Mouse (Mus musculus) liver, embryonic 16.5 days (tissue): ENCODE measurements at regions not wholly inside any gene's neighbourhood (a gene's known extent, or its start where the extent isn't known, plus 50 kb on each side); places are given as distances from the start of the nearest gene placed in this dataset.

ENCODE experiments used
- ATAC-seq: fragments of 200-750 bp; cut with Nextera tagmentation; 2 replicates; pipeline ENCODE4 v1.8.0; 2017; ENCODE audit warnings: low read depth, mild to moderate bottlenecking, moderate number of reproducible peaks, moderate library complexity
- H3K27ac ChIP-seq: fragments of 300-500 bp; sonication (generic); 2 replicates; pipeline ENCODE4 v1.5.1; 2014; ENCODE audit warnings: mild to moderate bottlenecking, low read length
- H3K27me3 ChIP-seq: fragments of 300-500 bp; sonication (generic); 2 replicates; pipeline ENCODE4 v1.6.1; 2014; ENCODE audit warnings: low read depth, low read length, mixed read lengths; ENCODE audit not compliant: control insufficient read depth, insufficient read depth
- H3K36me3 ChIP-seq: fragments of 300-500 bp; sonication (generic); 2 replicates; pipeline ENCODE4 v1.6.1; 2014; ENCODE audit warnings: mild to moderate bottlenecking; ENCODE audit not compliant: control insufficient read depth, insufficient read depth
- H3K4me1 ChIP-seq: fragments of 300-500 bp; sonication (generic); 2 replicates; pipeline ENCODE4 v1.6.1; 2014; ENCODE audit warnings: low read depth, low read length, mixed read lengths; ENCODE audit not compliant: control insufficient read depth
- H3K4me2 ChIP-seq: fragments of 300-500 bp; sonication (generic); 2 replicates; pipeline ENCODE4 v1.6.1; 2014; ENCODE audit warnings: low read depth, low read length, mixed read lengths
- H3K4me3 ChIP-seq: fragments of 300-500 bp; sonication (generic); 2 replicates; pipeline ENCODE4 v1.5.1; 2014; ENCODE audit warnings: low read depth, mild to moderate bottlenecking, low read length
- H3K9ac ChIP-seq: fragments of 300-500 bp; sonication (generic); 2 replicates; pipeline ENCODE4 v1.6.1; 2014; ENCODE audit warnings: low read depth, low read length
- H3K9me3 ChIP-seq: fragments of 300-500 bp; sonication (generic); replicated peaks from 2 replicates; pipeline ENCODE4 v1.6.1; 2016; ENCODE audit warnings: low read length; ENCODE audit not compliant: control insufficient read depth
- WGBS: fragments of 180-500 bp; shearing (Covaris S2); extraction: QIAGEN DNeasy Blood & Tissue Kit; methylation state at CpG from one replicate; pipeline ENCODE4 v1.1.7; 2014; ENCODE audit not compliant: insufficient replicate concordance; 5-methylcytosine and 5-hydroxymethylcytosine counted together

GRCm38 (mm10) chr16:86945531-86946144 is 408.3 kb upstream of the N6amt1 start:
- H3K4me2 ChIP-seq: no peak overlapping the region
- no peaks in the 10 kb centered on the region for H3K27me3 ChIP-seq
- H3K9me3 ChIP-seq: no peaks in the 10 kb centered on the region; the same call in 1 of the 2 replicates
- H3K36me3 ChIP-seq: no peaks in the 10 kb centered on the region
- WGBS: 57% methylated on average over 6 of the region's 6 CpGs
- H3K4me3 ChIP-seq: no peak overlapping the region
- no peak overlapping the region for H3K27ac ChIP-seq
- no peaks in the 10 kb centered on the region for H3K4me1 ChIP-seq
- no peak overlapping the region for H3K9ac ChIP-seq
- peak; percentile 30 for ATAC-seq

GRCm38 (mm10) chr16:86945058-86945457 is 408.9 kb upstream of the N6amt1 start:
- no peak for ATAC-seq
- H3K9me3 ChIP-seq: no peaks in the 10 kb centered on the region
- no peak overlapping the region for H3K9ac ChIP-seq
- H3K27ac ChIP-seq: no peak overlapping the region
- H3K36me3 ChIP-seq: no peaks in the 10 kb centered on the region
- H3K4me3 ChIP-seq: no peak overlapping the region
- H3K27me3 ChIP-seq: no peaks in the 10 kb centered on the region
- H3K4me1 ChIP-seq: no peaks in the 10 kb centered on the region
- H3K4me2 ChIP-seq: no peak overlapping the region

GRCm38 (mm10) chr16:86934989-86935388 is 419.0 kb upstream of the N6amt1 start:
- H3K27ac ChIP-seq: no peak overlapping the region
- H3K4me2 ChIP-seq: no peak overlapping the region
- H3K9me3 ChIP-seq: no peaks in the 10 kb centered on the region
- no peaks in the 10 kb centered on the region for H3K36me3 ChIP-seq
- H3K9ac ChIP-seq: no peak overlapping the region
- WGBS: 39% methylated on average over 2 of the region's 2 CpGs
- no peaks in the 10 kb centered on the region for H3K27me3 ChIP-seq
- H3K4me3 ChIP-seq: no peak overlapping the region
- ATAC-seq: no peak
- H3K4me1 ChIP-seq: no peaks in the 10 kb centered on the region

GRCm38 (mm10) chr16:86932765-86933164 is 421.2 kb upstream of the N6amt1 start:
- Histone ChIP-seq H3K27ac (no peak overlapping the region), H3K36me3 (no peaks in the 10 kb centered on the region), H3K4me3 (no peak overlapping the region), H3K27me3 (no peaks in the 10 kb centered on the region), H3K9ac (no peak overlapping the region), H3K9me3 (no peaks in the 10 kb centered on the region), H3K4me2 (no peak overlapping the region), H3K4me1 (no peaks in the 10 kb centered on the region)
- no peak for ATAC-seq
- 59% methylated on average over 3 of the region's 3 CpGs for WGBS

GRCm38 (mm10) chr16:86897967-86898710 is 455.8 kb upstream of the N6amt1 start:
- no peaks in the 10 kb centered on the region for H3K36me3 ChIP-seq
- H3K27ac ChIP-seq: no peak overlapping the region
- ATAC-seq: no peak
- no peaks in the 10 kb centered on the region for H3K9me3 ChIP-seq
- no peak overlapping the region for H3K9ac ChIP-seq
- H3K4me1 ChIP-seq: no peaks in the 10 kb centered on the region
- no peaks in the 10 kb centered on the region for H3K27me3 ChIP-seq
- WGBS: 46% methylated on average over 2 of the region's 2 CpGs
- H3K4me3 ChIP-seq: no peak overlapping the region
- no peak overlapping the region for H3K4me2 ChIP-seq

GRCm38 (mm10) chr16:86894982-86895381 is 459.0 kb upstream of the N6amt1 start:
- 66% methylated on average over 3 of the region's 3 CpGs for WGBS
- Histone ChIP-seq H3K9me3 (no peaks in the 10 kb centered on the region), H3K36me3 (no peaks in the 10 kb centered on the region), H3K27ac (no peak overlapping the region), H3K9ac (no peak overlapping the region), H3K27me3 (no peaks in the 10 kb centered on the region), H3K4me2 (no peak overlapping the region), H3K4me3 (no peak overlapping the region), H3K4me1 (no peaks in the 10 kb centered on the region)
- no peak for ATAC-seq

- Histone ChIP-seq H3K4me1 (no peaks in the 10 kb centered on the region), H3K4me2 (no peak overlapping the region), H3K27me3 (no peaks in the 10 kb centered on the region), H3K9ac (no peak overlapping the region), H3K9me3 (no peaks in the 10 kb centered on the region), H3K36me3 (no peaks in the 10 kb centered on the region), H3K4me3 (no peak overlapping the region), H3K27ac (no peak overlapping the region)
- WGBS: 53% methylated on average over 5 of the region's 5 CpGs
- ATAC-seq: no peak
Measured at GRCm38 (mm10) chr16:86894333-86894732, 459.7 kb upstream of the N6amt1 start.

GRCm38 (mm10) chr16:86888421-86888820 is 465.6 kb upstream of the N6amt1 start:
- no peak for ATAC-seq

GRCm38 (mm10) chr16:86887605-86888004 is 466.4 kb upstream of the N6amt1 start:
- Histone ChIP-seq H3K9ac (no peak overlapping the region), H3K4me2 (no peak overlapping the region), H3K9me3 (no peaks in the 10 kb centered on the region; the same call in 1 of the 2 replicates), H3K27ac (no peak overlapping the region), H3K4me1 (no peaks in the 10 kb centered on the region), H3K36me3 (no peaks in the 10 kb centered on the region), H3K27me3 (no peaks in the 10 kb centered on the region), H3K4me3 (no peak overlapping the region)
- ATAC-seq: no peak
- WGBS: 60% methylated on average over 4 of the region's 4 CpGs

More at GRCm38 (mm10) chr16:86888421-86888820, 465.6 kb upstream of the N6amt1 start:
- Histone ChIP-seq H3K9me3 (no peaks in the 10 kb centered on the region; the same call in 1 of the 2 replicates), H3K36me3 (no peaks in the 10 kb centered on the region), H3K4me1 (no peaks in the 10 kb centered on the region), H3K4me2 (no peak overlapping the region), H3K4me3 (no peak overlapping the region), H3K27ac (no peak overlapping the region), H3K9ac (no peak overlapping the region), H3K27me3 (no peaks in the 10 kb centered on the region)
- WGBS: 45% methylated on average over 5 of the region's 5 CpGs
